Mouse (Mus musculus): ENCODE measurements around the gene Gdi1. TPM values are rescaled to one million over a fixed set of nuclear protein-coding genes. Genes with fewer than 3 reads are reported as not detected.

The Gdi1 gene
- polyA plus RNA-seq (2014; fragmentation: Illumina TruSeq; extraction: RNeasy Lipid Tissue Mini Kit (QIAGEN cat#74804); ENCODE audit: low read depth, low replicate concordance) = 10.1 TPM

DNA sequence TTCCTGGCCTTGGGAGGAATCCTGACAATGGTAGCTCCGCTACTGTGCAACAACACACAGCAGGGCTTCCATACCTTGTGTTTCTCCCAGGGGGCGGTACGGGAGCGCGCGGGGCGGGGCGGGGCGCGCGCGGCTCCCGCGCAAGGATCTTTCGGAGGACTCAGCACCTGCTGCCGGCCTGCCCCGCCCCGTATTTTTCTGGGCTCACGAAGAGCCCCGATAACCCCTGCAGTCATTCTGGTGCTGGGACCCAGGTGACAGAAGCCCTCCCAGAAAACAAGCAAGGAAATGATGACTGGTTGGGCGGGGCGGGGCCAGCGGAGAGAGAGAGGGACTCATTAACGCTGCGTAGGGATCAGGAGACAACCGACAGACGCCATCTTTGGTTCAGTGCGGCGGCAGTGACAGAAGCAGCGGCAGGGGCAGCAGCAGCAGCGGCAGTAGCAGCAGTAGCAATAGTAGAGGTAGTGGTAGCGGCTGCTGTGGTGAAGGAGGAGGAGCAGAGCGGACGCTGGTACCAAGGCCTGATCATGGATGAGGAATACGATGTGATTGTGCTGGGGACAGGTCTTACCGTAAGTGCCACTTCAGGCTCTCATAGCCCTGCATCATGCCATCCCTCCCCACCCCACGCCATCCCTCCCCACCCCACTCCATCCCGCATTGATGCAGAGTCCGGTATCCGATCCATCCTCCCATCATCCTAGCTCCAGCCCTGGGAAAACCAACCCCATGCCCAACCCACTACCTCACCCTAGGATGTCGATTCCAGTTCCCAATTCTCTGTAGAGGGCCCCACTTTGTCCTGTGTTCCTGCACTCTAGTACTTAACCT lies at the start of gene Gdi1:
Gene Gdi1, plus strand, starts transcription at position 132 of the 834 bp plus-strand sequence.

DNA sequence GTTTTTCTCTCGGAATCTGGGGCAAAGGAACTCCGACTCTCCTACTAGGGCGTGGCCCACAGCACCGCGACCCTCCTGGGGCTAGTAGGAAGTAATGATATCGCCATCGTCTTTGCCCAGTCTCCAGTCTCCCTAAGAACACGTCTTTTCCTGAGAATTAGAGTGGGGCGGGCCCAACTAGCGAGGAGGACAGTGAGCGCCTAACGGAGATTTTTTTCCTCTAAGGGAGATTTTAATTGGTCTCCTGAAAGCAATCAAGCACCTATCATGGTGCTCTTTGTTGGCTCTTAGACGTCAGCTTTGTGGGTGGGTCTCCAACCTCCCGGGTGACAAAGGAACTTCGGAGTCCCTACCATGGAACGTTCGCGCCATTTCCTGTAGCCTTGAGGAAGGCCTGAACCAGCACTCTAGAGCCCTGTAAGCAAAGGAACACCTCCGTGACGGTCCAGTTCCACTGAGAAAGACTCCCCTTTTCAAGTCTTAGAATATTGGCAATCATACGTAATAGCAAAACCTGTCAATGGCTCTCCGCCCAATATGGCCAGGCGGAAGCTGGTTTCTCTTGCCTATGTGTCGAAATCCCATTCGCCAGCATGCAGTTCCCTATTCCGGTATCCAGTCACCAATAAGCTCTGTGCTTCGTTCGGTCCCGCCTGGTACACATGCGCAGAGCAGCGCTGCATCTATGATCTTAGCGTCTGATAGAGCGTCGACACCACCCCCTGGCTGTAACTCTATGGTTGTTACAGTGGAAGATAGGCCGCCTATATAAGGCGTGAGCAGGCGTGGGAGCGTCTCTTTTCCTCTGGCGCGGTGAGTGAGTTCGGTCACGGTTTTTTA lies 34.5 kb upstream of the Gdi1 start, which contains the start of gene Rpl10:
Gene Rpl10, plus strand, starts transcription at position 751 of the 840 bp plus-strand sequence.

DNA sequence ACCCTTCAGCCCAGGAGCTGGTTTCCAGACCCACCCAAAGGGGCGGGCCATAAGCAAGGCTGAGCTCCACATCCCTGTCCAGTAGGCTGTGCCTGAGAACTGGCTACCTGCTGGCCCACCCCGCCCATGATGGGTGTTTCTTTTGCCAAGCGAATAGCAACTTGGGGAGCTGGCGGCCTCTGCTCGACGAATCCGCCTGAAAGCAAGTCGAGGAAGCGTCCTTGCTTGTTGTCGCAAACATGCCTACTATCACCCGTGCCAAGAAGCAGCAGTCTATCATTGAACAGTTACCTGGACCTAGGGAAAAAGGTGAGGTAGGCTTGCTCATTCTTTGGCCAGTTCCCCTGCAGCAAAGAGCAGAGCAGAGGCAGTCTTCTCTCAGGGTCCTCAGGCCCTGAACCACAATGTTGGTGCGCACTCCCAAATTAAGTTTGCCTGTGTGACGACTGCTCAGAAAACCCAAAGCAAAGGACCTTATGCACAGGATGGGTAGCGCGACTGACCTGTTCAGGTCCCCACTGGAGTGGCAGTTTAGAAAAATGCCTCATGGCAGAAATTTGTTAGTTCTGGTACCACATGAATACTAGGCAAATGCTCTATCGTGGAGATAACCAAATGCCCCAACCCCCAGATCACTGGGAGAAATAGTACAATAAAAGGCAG lies 22.9 kb upstream of the Gdi1 start, which contains the start of the genes Taz and Dnase1l1:
Gene Taz, plus strand, starts transcription at position 181 of the 663 bp plus-strand sequence.
Gene Dnase1l1, minus strand, starts transcription at position 606 of the 663 bp plus-strand sequence.

DNA sequence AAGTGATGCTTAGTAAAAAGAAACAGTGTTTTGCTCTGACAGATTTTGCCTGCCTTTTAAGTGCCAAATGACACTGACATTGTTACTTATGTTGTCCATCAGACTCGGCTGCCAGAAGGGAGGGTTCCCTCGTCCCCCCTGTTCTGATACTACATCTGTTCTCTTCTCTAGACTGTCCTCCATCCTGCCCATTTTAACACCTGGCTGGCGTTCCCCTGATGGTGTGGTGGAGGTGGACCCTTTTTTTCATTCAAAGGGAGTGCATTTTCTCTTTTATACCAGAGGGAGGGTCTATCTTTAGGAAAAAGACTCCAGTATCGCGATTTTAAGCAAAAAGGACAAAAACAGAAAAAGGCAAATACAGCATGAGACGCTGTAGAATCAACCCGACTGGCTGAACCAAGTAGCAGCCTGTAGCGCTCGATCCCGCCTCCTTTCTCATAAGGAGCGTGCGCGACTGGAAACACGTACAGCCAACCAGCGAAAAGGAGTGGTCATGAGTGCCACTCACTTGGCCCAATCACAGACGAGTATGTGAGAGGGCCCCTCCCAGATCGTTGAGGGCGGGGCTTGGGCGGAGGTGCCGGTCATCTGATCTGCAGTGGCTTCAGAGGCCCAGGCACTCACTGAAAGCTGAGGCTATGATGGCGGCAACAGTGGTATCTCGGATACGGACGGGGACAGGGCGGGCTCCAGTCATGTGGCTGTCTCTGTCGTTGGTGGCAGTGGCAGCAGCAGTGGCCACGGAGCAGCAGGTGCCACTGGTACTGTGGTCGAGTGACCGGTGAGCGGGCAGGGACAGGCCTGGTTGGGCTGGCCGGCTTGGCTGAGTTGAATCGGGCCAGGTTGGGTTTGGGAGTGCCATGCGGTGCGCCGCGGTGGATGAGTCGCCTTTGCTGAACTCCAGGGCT lies 8.0 kb upstream of the Gdi1 start, which contains the start of gene Atp6ap1:
Gene Atp6ap1, plus strand, starts transcription at position 560 of the 911 bp plus-strand sequence.

DNA sequence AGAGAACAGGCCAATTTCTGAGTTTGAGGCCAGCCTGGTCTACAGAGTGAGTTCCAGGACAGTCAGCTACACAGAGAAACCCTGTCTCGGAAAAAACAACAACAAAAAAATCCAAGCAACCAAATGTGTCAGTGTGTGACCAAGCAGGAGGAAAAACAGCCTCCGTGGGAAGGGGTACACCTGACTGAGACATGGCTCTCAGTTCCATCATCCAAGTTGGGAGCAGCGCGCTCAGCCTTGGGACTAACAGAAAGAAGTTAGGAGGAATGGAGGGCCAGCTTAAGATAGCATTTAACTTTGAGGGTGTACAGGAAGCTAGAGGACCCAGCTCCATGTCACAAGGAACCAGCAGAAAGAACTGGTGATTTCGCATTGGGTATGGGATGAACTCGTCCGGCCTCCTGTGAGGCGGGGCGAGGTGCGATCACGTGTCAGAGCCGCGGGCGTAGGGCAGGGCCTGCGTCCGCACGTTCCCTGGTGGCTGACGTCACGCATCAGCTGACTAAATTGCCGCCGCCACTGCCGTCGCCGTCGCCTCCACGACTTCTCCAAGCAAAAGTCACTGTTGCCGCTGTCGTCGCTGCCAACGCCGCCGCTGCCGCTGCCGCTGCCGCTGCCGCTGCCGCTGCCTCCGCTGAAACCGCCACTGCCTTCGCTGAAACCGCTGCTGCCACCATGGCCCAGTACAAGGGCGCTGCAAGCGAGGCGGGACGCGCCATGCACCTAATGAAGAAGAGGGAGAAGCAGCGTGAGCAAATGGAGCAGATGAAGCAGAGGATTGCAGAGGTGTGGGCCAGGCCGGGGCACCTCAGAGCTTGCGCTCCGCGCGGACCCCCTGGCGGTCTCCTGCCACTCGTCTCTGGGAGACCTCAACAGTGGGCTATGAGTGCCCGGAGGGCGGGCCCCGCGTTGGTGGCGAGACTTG lies 8.0 kb downstream of the Gdi1 start, which contains the start of gene Fam50a:
Gene Fam50a, plus strand, starts transcription at position 494 of the 925 bp plus-strand sequence.

DNA sequence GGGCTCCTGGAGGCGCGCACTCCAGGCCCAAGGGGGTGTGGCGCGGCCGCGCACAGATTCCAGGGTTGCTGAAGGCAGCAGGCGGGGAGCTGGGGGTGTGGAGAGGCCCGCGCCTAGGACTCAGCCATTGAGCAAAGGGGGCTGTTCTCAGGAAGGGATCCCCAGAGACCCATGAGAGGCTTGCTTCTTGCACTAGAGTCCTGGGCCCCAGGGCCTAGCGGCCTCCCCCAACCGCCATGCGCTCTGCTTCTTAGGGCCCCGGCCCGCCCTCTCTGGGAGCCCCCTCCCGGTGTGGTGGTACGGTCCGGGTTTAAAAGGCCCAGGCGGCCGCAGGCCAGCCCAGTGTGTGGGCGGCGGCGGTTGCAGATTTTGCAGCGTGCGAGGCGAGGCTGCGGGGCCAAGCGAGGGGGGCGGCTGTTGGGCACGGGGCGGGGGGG lies 23.9 kb downstream of the Gdi1 start, which contains the start of gene Plxna3:
Gene Plxna3, plus strand, starts transcription at position 342 of the 437 bp plus-strand sequence.

DNA sequence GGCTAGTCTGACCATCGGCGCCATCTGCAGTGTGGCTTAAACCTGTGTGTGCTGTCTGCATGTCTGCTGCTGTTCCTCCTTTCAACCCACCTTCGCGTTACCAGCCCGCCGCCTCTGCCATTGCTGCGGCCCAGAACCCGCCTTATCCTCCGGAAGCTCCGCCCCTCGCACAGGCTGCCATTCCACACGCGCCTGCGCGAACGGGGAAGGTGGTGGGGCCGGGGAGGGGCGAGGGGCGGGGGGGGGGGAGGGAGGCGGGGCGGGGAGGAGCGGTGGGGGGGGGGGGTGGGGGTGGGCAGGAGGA lies 48.6 kb downstream of the Gdi1 start, which contains the start of gene Lage3:
Gene Lage3, minus strand, starts transcription at position 152 of the 304 bp plus-strand sequence.

Other genes with a start within 250 kb of the Gdi1 start
- gene Opn1mw, start 177.5 kb upstream of the Gdi1 start, polyA plus RNA-seq (2014; fragmentation: Illumina TruSeq; extraction: RNeasy Lipid Tissue Mini Kit (QIAGEN cat#74804); ENCODE audit: low read depth, low replicate concordance) = not detected
- 2.5 TPM for gene Mecp2, start 169.6 kb upstream of the Gdi1 start, polyA plus RNA-seq (2014; fragmentation: Illumina TruSeq; extraction: RNeasy Lipid Tissue Mini Kit (QIAGEN cat#74804); ENCODE audit: low read depth, low replicate concordance)
- 2.9 TPM for gene Tex28, start 137.2 kb upstream of the Gdi1 start, polyA plus RNA-seq (2014; fragmentation: Illumina TruSeq; extraction: RNeasy Lipid Tissue Mini Kit (QIAGEN cat#74804); ENCODE audit: low read depth, low replicate concordance)
- 19.2 TPM for gene Tktl1, start 127.7 kb upstream of the Gdi1 start, polyA plus RNA-seq (2014; fragmentation: Illumina TruSeq; extraction: RNeasy Lipid Tissue Mini Kit (QIAGEN cat#74804); ENCODE audit: low read depth, low replicate concordance)
- 13.9 TPM for gene Flna, start 55.2 kb upstream of the Gdi1 start, polyA plus RNA-seq (2014; fragmentation: Illumina TruSeq; extraction: RNeasy Lipid Tissue Mini Kit (QIAGEN cat#74804); ENCODE audit: low read depth, low replicate concordance)
- gene Emd, start 50.3 kb upstream of the Gdi1 start, polyA plus RNA-seq (2014; fragmentation: Illumina TruSeq; extraction: RNeasy Lipid Tissue Mini Kit (QIAGEN cat#74804); ENCODE audit: low read depth, low replicate concordance) = 24.3 TPM
- 81.7 TPM for gene Rpl10, start 34.2 kb upstream of the Gdi1 start, polyA plus RNA-seq (2014; fragmentation: Illumina TruSeq; extraction: RNeasy Lipid Tissue Mini Kit (QIAGEN cat#74804); ENCODE audit: low read depth, low replicate concordance)
- gene Taz, start 23.1 kb upstream of the Gdi1 start, polyA plus RNA-seq (2014; fragmentation: Illumina TruSeq; extraction: RNeasy Lipid Tissue Mini Kit (QIAGEN cat#74804); ENCODE audit: low read depth, low replicate concordance) = 6.3 TPM
- gene Dnase1l1, start 22.7 kb upstream of the Gdi1 start, polyA plus RNA-seq (2014; fragmentation: Illumina TruSeq; extraction: RNeasy Lipid Tissue Mini Kit (QIAGEN cat#74804); ENCODE audit: low read depth, low replicate concordance) = 2.2 TPM
- 29.2 TPM for gene Atp6ap1, start 7.9 kb upstream of the Gdi1 start, polyA plus RNA-seq (2014; fragmentation: Illumina TruSeq; extraction: RNeasy Lipid Tissue Mini Kit (QIAGEN cat#74804); ENCODE audit: low read depth, low replicate concordance)
- gene Fam50a, start 8.0 kb downstream of the Gdi1 start, polyA plus RNA-seq (2014; fragmentation: Illumina TruSeq; extraction: RNeasy Lipid Tissue Mini Kit (QIAGEN cat#74804); ENCODE audit: low read depth, low replicate concordance) = 2.9 TPM
- not detected for gene Plxna3, start 24.1 kb downstream of the Gdi1 start, polyA plus RNA-seq (2014; fragmentation: Illumina TruSeq; extraction: RNeasy Lipid Tissue Mini Kit (QIAGEN cat#74804); ENCODE audit: low read depth, low replicate concordance)
- gene Lage3, start 48.6 kb downstream of the Gdi1 start, polyA plus RNA-seq (2014; fragmentation: Illumina TruSeq; extraction: RNeasy Lipid Tissue Mini Kit (QIAGEN cat#74804); ENCODE audit: low read depth, low replicate concordance) = 2.3 TPM
- 5.5 TPM for gene Ubl4a, start 68.2 kb downstream of the Gdi1 start, polyA plus RNA-seq (2014; fragmentation: Illumina TruSeq; extraction: RNeasy Lipid Tissue Mini Kit (QIAGEN cat#74804); ENCODE audit: low read depth, low replicate concordance)
- 3.9 TPM for gene Slc10a3, start 68.4 kb downstream of the Gdi1 start, polyA plus RNA-seq (2014; fragmentation: Illumina TruSeq; extraction: RNeasy Lipid Tissue Mini Kit (QIAGEN cat#74804); ENCODE audit: low read depth, low replicate concordance)
- 1.3 TPM for gene Fam3a, start 88.3 kb downstream of the Gdi1 start, polyA plus RNA-seq (2014; fragmentation: Illumina TruSeq; extraction: RNeasy Lipid Tissue Mini Kit (QIAGEN cat#74804); ENCODE audit: low read depth, low replicate concordance)
- 4.3 TPM for gene Ikbkg, start 88.3 kb downstream of the Gdi1 start, polyA plus RNA-seq (2014; fragmentation: Illumina TruSeq; extraction: RNeasy Lipid Tissue Mini Kit (QIAGEN cat#74804); ENCODE audit: low read depth, low replicate concordance)
- 3.8 TPM for gene G6pdx, start 124.2 kb downstream of the Gdi1 start, polyA plus RNA-seq (2014; fragmentation: Illumina TruSeq; extraction: RNeasy Lipid Tissue Mini Kit (QIAGEN cat#74804); ENCODE audit: low read depth, low replicate concordance)
- 2.4 TPM for gene Gm6880, start 176.4 kb downstream of the Gdi1 start, polyA plus RNA-seq (2014; fragmentation: Illumina TruSeq; extraction: RNeasy Lipid Tissue Mini Kit (QIAGEN cat#74804); ENCODE audit: low read depth, low replicate concordance)